Mouse (Mus musculus): ENCODE measurements around the gene Manbal. TPM values are rescaled to one million over a fixed set of nuclear protein-coding genes. Genes with fewer than 3 reads are reported as not detected.

Manbal gene
- polyA plus RNA-seq, 1 experiment from 2014 or later, result 36.3 TPM

DNA sequence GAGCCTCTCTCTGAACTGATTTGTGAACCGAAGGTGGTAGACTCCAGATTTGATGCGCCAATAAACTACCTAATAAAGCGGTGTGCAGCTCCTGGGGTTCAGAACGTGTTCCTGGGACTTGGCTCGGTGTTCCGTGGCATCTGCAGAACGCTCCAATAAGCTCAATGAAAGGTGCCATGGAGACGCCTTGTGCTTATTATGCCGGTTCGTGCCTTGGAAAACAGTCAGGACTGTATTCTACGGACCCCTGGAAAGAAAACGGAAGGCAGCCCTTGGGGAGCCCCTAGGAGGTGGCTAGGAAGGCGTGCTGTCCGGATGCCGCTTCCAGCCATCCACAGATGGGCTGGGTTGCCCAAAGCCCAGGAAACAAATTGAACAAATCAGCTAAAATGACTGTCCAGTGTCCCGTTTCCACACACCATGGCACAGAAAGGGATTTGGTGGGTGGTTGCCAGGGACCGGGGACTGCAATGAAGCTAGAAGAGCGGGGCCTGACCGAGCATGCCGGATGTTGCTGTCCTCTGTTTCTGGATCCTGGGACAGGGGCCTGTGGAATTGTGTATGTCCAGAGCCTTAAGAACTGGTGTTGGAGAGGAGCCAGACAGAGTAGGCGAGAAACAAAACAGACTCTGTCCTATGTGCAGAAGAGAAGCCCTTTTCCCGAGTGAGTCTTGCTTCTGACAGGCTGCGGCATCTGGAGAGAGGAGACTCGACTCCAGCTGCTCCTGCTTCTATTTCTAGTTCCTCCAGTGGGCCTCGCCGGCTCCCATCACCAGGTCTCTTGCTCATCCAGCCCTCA is 19.8 kb upstream of the Manbal start, which contains the start of gene Ghrh:
TSS of gene Ghrh (minus strand) at position 146 of the 799 bp plus-strand sequence.
- Histone ChIP-seq H3K36me3 (ENCODE audit: control insufficient read depth, insufficient read depth, low read length) (no peaks in the 10 kb centered on the region), H3K4me2 (ENCODE audit: low read length) (peak within 1 kb of the TSS; percentile 31; the same call in 1 of the 2 replicates), H3K4me3 (ENCODE audit: control insufficient read depth in 1 of 2, insufficient read depth in 1 of 2, low read depth in 1 of 2, low read length in 2 of 2) (no peak within 1 kb of the TSS), H3K27ac (replicated peaks in 1 of 2; ENCODE audit: control insufficient read depth in 1 of 2, insufficient read depth in 1 of 2, low read depth in 2 of 2, low read length in 2 of 2) (peak within 1 kb of the TSS; percentile 73 to 74), H3K9me3 (ENCODE audit: control insufficient read depth, low read length) (no peaks in the 10 kb centered on the region), H3K27me3 (ENCODE audit: control insufficient read depth, insufficient read depth, low read length) (no peaks in the 10 kb centered on the region), H3K9ac (ENCODE audit: low read length) (peak within 1 kb of the TSS; percentile 60; the same call in 1 of the 2 replicates), H3K4me1 (ENCODE audit: control insufficient read depth in 2 of 2, insufficient read depth in 2 of 2, low read length in 2 of 2) (peaks cover 8% of the 10 kb centered on the region in 2 experiments; a peak in 1 of 4 replicates)
- WGBS, result 62% methylated on average over 26 of the region's 26 CpGs
- ATAC-seq (ENCODE audit: insufficient number of reproducible peaks, insufficient read depth, low FRiP score, low read depth), result no peak

DNA sequence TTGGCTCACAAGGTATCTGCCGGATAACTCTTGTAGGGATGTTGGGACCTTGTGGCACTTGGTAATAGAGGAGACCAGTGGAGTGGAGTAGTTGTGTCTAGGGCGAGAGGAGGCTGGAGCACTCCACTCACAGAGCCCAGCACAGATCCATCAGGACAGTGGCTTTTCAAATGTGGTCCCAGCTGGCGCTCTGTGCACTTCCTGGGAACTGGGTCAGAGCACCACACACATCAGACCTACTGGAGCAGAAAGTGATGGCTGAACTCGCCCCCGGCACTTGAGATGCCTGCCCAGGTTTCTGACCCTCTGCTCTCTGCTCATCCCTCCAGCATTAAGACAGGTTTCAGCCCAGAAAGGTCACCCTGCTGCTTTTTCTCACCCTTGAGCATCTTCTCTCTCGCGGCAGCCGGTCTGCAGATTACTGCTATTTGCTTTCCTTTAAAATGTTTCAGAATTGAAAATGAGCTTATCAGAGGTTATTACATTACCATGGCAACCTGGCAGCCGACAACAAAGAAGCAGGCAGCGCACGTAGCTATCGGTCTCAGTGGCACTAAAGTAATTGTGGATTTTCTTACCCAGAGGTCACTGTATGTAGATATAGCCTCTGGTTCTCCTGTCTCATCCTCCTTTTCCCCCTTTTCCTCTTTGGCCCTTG is 18.1 kb upstream of the Manbal start:
- Histone ChIP-seq H3K27ac (replicated peaks in 1 of 2; ENCODE audit: control insufficient read depth in 1 of 2, insufficient read depth in 1 of 2, low read depth in 2 of 2, low read length in 2 of 2) (no peak overlapping the region), H3K9me3 (ENCODE audit: control insufficient read depth, low read length) (no peaks in the 10 kb centered on the region), H3K36me3 (ENCODE audit: control insufficient read depth, insufficient read depth, low read length) (no peaks in the 10 kb centered on the region), H3K9ac (ENCODE audit: low read length) (no peak overlapping the region), H3K27me3 (ENCODE audit: control insufficient read depth, insufficient read depth, low read length) (no peaks in the 10 kb centered on the region), H3K4me1 (ENCODE audit: control insufficient read depth in 2 of 2, insufficient read depth in 2 of 2, low read length in 2 of 2) (peaks cover 8% of the 10 kb centered on the region in 2 experiments; a peak in 1 of 4 replicates), H3K4me2 (ENCODE audit: low read length) (no peak overlapping the region), H3K4me3 (ENCODE audit: control insufficient read depth in 1 of 2, insufficient read depth in 1 of 2, low read depth in 1 of 2, low read length in 2 of 2) (no peak overlapping the region)
- no peak for ATAC-seq (ENCODE audit: insufficient number of reproducible peaks, insufficient read depth, low FRiP score, low read depth)
- 58% methylated on average over 12 of the region's 12 CpGs for WGBS

GRCm38 (mm10) chr2:157353183-157353582 is 14.2 kb upstream of the Manbal start:
- H3K36me3 ChIP-seq (ENCODE audit: control insufficient read depth, insufficient read depth, low read length), result no peaks in the 10 kb centered on the region
- H3K9me3 ChIP-seq (ENCODE audit: control insufficient read depth, low read length), result no peaks in the 10 kb centered on the region
- H3K9ac ChIP-seq (ENCODE audit: low read length), result no peak overlapping the region
- no peak overlapping the region for H3K4me3 ChIP-seq (ENCODE audit: control insufficient read depth in 1 of 2, insufficient read depth in 1 of 2, low read depth in 1 of 2, low read length in 2 of 2)
- 62% methylated on average over 4 of the region's 4 CpGs for WGBS
- H3K4me1 ChIP-seq (ENCODE audit: control insufficient read depth in 2 of 2, insufficient read depth in 2 of 2, low read length in 2 of 2), result no peaks in the 10 kb centered on the region; a peak in 1 of 4 replicates
- H3K27ac ChIP-seq (replicated peaks in 1 of 2; ENCODE audit: control insufficient read depth in 1 of 2, insufficient read depth in 1 of 2, low read depth in 2 of 2, low read length in 2 of 2), result no peak overlapping the region
- H3K27me3 ChIP-seq (ENCODE audit: control insufficient read depth, insufficient read depth, low read length), result no peaks in the 10 kb centered on the region
- H3K4me2 ChIP-seq (ENCODE audit: low read length), result no peak overlapping the region
- no peak for ATAC-seq (ENCODE audit: insufficient number of reproducible peaks, insufficient read depth, low FRiP score, low read depth)

DNA sequence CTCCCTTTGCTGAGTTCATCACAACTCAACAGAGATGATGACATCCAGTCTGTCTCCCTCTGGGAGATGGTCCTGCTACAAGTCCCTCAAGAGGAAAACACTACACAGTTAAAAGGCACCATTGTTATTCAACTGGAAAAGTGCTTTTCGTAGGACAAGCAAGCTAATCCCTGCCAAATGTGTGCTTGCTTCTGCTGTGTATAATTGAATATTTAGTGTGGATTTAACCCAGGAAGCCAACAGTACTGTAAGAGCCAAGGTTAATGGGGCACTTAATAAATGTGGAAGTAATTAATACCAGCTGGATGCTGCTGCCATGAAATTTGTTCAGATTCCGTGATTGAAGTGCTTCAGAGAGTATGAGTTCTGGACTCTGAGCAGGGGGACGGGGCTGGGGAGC is 13.3 kb upstream of the Manbal start:
- Histone ChIP-seq H3K27ac (replicated peaks in 1 of 2; ENCODE audit: control insufficient read depth in 1 of 2, insufficient read depth in 1 of 2, low read depth in 2 of 2, low read length in 2 of 2) (no peak overlapping the region), H3K9me3 (ENCODE audit: control insufficient read depth, low read length) (no peaks in the 10 kb centered on the region), H3K4me1 (ENCODE audit: control insufficient read depth in 2 of 2, insufficient read depth in 2 of 2, low read length in 2 of 2) (no peaks in the 10 kb centered on the region), H3K27me3 (ENCODE audit: control insufficient read depth, insufficient read depth, low read length) (no peaks in the 10 kb centered on the region), H3K4me3 (ENCODE audit: control insufficient read depth in 1 of 2, insufficient read depth in 1 of 2, low read depth in 1 of 2, low read length in 2 of 2) (no peak overlapping the region), H3K9ac (ENCODE audit: low read length) (no peak overlapping the region), H3K4me2 (ENCODE audit: low read length) (no peak overlapping the region), H3K36me3 (ENCODE audit: control insufficient read depth, insufficient read depth, low read length) (no peaks in the 10 kb centered on the region)
- WGBS, result 62% methylated on average over 3 of the region's 3 CpGs
- no peak for ATAC-seq (ENCODE audit: insufficient number of reproducible peaks, insufficient read depth, low FRiP score, low read depth)

GRCm38 (mm10) chr2:157360028-157360427 is 7.4 kb upstream of the Manbal start:
- Histone ChIP-seq H3K27me3 (ENCODE audit: control insufficient read depth, insufficient read depth, low read length) (no peaks in the 10 kb centered on the region), H3K4me1 (ENCODE audit: control insufficient read depth in 2 of 2, insufficient read depth in 2 of 2, low read length in 2 of 2) (peaks cover 3 to 7% of the 10 kb centered on the region in 2 experiments; a peak in 3 of 4 replicates), H3K36me3 (ENCODE audit: control insufficient read depth, insufficient read depth, low read length) (no peaks in the 10 kb centered on the region), H3K4me2 (ENCODE audit: low read length) (no peak overlapping the region), H3K4me3 (ENCODE audit: control insufficient read depth in 1 of 2, insufficient read depth in 1 of 2, low read depth in 1 of 2, low read length in 2 of 2) (no peak overlapping the region), H3K27ac (replicated peaks in 1 of 2; ENCODE audit: control insufficient read depth in 1 of 2, insufficient read depth in 1 of 2, low read depth in 2 of 2, low read length in 2 of 2) (no peak overlapping the region), H3K9me3 (ENCODE audit: control insufficient read depth, low read length) (no peaks in the 10 kb centered on the region), H3K9ac (ENCODE audit: low read length) (no peak overlapping the region)
- WGBS, result 82% methylated on average over 5 of the region's 5 CpGs
- ATAC-seq (ENCODE audit: insufficient number of reproducible peaks, insufficient read depth, low FRiP score, low read depth), result no peak

- ATAC-seq (ENCODE audit: insufficient number of reproducible peaks, insufficient read depth, low FRiP score, low read depth), result no peak
- peaks cover 8 to 10% of the 10 kb centered on the region in 2 experiments for H3K4me1 ChIP-seq (ENCODE audit: control insufficient read depth in 2 of 2, insufficient read depth in 2 of 2, low read length in 2 of 2)
- H3K9ac ChIP-seq (ENCODE audit: low read length), result no peak overlapping the region
- no peaks in the 10 kb centered on the region for H3K36me3 ChIP-seq (ENCODE audit: control insufficient read depth, insufficient read depth, low read length)
- H3K4me3 ChIP-seq (ENCODE audit: control insufficient read depth in 1 of 2, insufficient read depth in 1 of 2, low read depth in 1 of 2, low read length in 2 of 2), result no peak overlapping the region
- WGBS, result 80% methylated on average over 3 of the region's 3 CpGs
- H3K4me2 ChIP-seq (ENCODE audit: low read length), result no peak overlapping the region
- H3K27ac ChIP-seq (replicated peaks in 1 of 2; ENCODE audit: control insufficient read depth in 1 of 2, insufficient read depth in 1 of 2, low read depth in 2 of 2, low read length in 2 of 2), result no peak overlapping the region
- H3K9me3 ChIP-seq (ENCODE audit: control insufficient read depth, low read length), result no peaks in the 10 kb centered on the region
- H3K27me3 ChIP-seq (ENCODE audit: control insufficient read depth, insufficient read depth, low read length), result no peaks in the 10 kb centered on the region
Observed at GRCm38 (mm10) chr2:157363031-157363430, 4.4 kb upstream of the Manbal start.

DNA sequence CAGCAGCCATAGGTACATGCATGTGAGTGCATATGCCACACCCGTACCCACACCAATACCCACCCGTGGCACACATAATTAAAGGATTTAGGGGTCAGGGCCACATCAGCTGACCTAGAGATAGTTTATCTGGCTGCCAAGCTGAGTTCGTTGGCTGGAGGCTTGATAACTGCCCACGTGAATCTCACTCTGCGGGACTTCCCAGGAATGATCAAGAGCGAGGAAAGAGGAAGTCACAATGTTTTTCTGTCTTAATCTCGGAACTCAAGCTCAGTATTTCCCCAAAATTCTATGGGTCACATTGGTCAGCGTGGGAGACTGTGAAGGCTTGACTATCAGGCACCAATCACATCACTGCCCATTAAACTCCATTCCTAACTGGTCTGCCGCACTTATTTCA is 632 bp upstream of the Manbal start:
- 58% methylated on average over 9 of the region's 9 CpGs for WGBS
- no peaks in the 10 kb centered on the region for H3K9me3 ChIP-seq (ENCODE audit: control insufficient read depth, low read length)
- peak overlapping the region; percentile 78 for H3K4me2 ChIP-seq (ENCODE audit: low read length)
- H3K27ac ChIP-seq (replicated peaks in 1 of 2; ENCODE audit: control insufficient read depth in 1 of 2, insufficient read depth in 1 of 2, low read depth in 2 of 2, low read length in 2 of 2), result no peak overlapping the region; a peak in 1 of 4 replicates
- peak overlapping the region; percentile 96; the same call in 1 of the 2 replicates for H3K9ac ChIP-seq (ENCODE audit: low read length)
- peaks cover 6% of the 10 kb centered on the region; the same call in 1 of the 2 replicates for H3K36me3 ChIP-seq (ENCODE audit: control insufficient read depth, insufficient read depth, low read length)
- peaks cover 11 to 14% of the 10 kb centered on the region in 2 experiments for H3K4me1 ChIP-seq (ENCODE audit: control insufficient read depth in 2 of 2, insufficient read depth in 2 of 2, low read length in 2 of 2)
- H3K4me3 ChIP-seq (ENCODE audit: control insufficient read depth in 1 of 2, insufficient read depth in 1 of 2, low read depth in 1 of 2, low read length in 2 of 2), result peak overlapping the region in 1 of 2 experiments; percentile 83; a peak in 2 of 4 replicates
- no peaks in the 10 kb centered on the region for H3K27me3 ChIP-seq (ENCODE audit: control insufficient read depth, insufficient read depth, low read length)
- ATAC-seq (ENCODE audit: insufficient number of reproducible peaks, insufficient read depth, low FRiP score, low read depth), result no peak
